Mouse (Mus musculus) mature B cell (primary cell): ENCODE measurements around the gene Git2.

Experiments
- in situ Hi-C: fragments of 300-500 bp; cut with MboI; formaldehyde crosslinking; loops from 2 replicates; pipeline ENCODE4 v1.14.3; 2019

Gene Git2

GRCm38 (mm10) chr5:114796299-114797012 is 21.1 kb upstream of the Git2 start:
- in situ Hi-C loops: no loop called here

- in situ Hi-C loops: no loop called here
Observed at GRCm38 (mm10) chr5:114795653-114796052, 20.3 kb upstream of the Git2 start.

- in situ Hi-C loops: no loop called here
Observed at GRCm38 (mm10) chr5:114795231-114795630, 19.9 kb upstream of the Git2 start.

- in situ Hi-C loops: no loop called here
Observed at GRCm38 (mm10) chr5:114794609-114795008, 19.3 kb upstream of the Git2 start.

- in situ Hi-C loops: no loop called here
Observed at GRCm38 (mm10) chr5:114793317-114793716, 18.0 kb upstream of the Git2 start.

- in situ Hi-C loops: no loop called here
Observed at GRCm38 (mm10) chr5:114785196-114785595, 9.9 kb upstream of the Git2 start.

GRCm38 (mm10) chr5:114784622-114785165 is 9.4 kb upstream of the Git2 start:
- in situ Hi-C loops: no loop called here

- in situ Hi-C loops: no loop called here
Observed at GRCm38 (mm10) chr5:114783405-114784163, 8.3 kb upstream of the Git2 start.

GRCm38 (mm10) chr5:114782991-114783390 is 7.7 kb upstream of the Git2 start:
- in situ Hi-C loops: no loop called here

GRCm38 (mm10) chr5:114780912-114781311 is 5.6 kb upstream of the Git2 start:
- in situ Hi-C loops: no loop called here

GRCm38 (mm10) chr5:114779956-114780489 is 4.7 kb upstream of the Git2 start:
- in situ Hi-C loops: no loop called here

GRCm38 (mm10) chr5:114776174-114776573 is 857 bp upstream of the Git2 start:
- in situ Hi-C loops: no loop called here

GRCm38 (mm10) chr5:114774403-114775051 is 790 bp downstream of the Git2 start, which contains the start of gene Ankrd13a:
Gene Ankrd13a, plus strand, starts transcription at chr5:114774677.
- in situ Hi-C loops: no loop called here

GRCm38 (mm10) chr5:114773780-114774179 is 1.5 kb downstream of the Git2 start:
- in situ Hi-C loops: no loop called here

- in situ Hi-C loops: no loop called here
Observed at GRCm38 (mm10) chr5:114773211-114773710, 2.1 kb downstream of the Git2 start.

- in situ Hi-C loops: no loop called here
Observed at GRCm38 (mm10) chr5:114772456-114773203, 2.7 kb downstream of the Git2 start.

- in situ Hi-C loops: no loop called here
Observed at GRCm38 (mm10) chr5:114771796-114772195, 3.5 kb downstream of the Git2 start.

GRCm38 (mm10) chr5:114769786-114770185 is 5.5 kb downstream of the Git2 start:
- in situ Hi-C loops: no loop called here

- in situ Hi-C loops: no loop called here
Observed at GRCm38 (mm10) chr5:114767185-114767584, 8.1 kb downstream of the Git2 start.

- in situ Hi-C loops: no loop called here
Observed at GRCm38 (mm10) chr5:114766686-114767085, 8.6 kb downstream of the Git2 start.
